Comparison of ENCODE assay signal across 9 mouse cellular contexts in genomic region chr8:91147715-91148114, GRCm38 (mm10). TPM values are rescaled to one million over a fixed set of nuclear protein-coding genes. Genes with fewer than 3 reads are reported as not detected.
DNase-seq lines count a peak whose midpoint lies in the region; ATAC-seq and TF ChIP-seq lines count a peak whose summit lies in the region.
"Had no signal": no experiment of that assay in that cellular context is flagged by ENCODE, and none has a peak within 500 bp of the region (broad histone marks: within the 10 kb centered on the region; RNA-seq: fewer than 3 reads in every experiment).

No protein-coding gene starts in this region.

- H3K9ac ChIP-seq in kidney, embryonic 15.5 days = no peak overlapping the region
- no peak overlapping the region for H3K9ac ChIP-seq in stomach, postnatal 0 days (ENCODE audit: low read length)
- H3K9ac ChIP-seq: embryonic facial prominence, embryonic 12.5 days had no signal

- H3K4me1 ChIP-seq in kidney, embryonic 15.5 days = peaks cover 16% of the 10 kb centered on the region
- H3K4me1 ChIP-seq in stomach, postnatal 0 days (replicated peaks; ENCODE audit: control insufficient read depth, insufficient read depth) = no peaks in the 10 kb centered on the region
- H3K4me1 ChIP-seq: embryonic facial prominence, embryonic 12.5 days had no signal

- peak; percentile 69 for ATAC-seq in frontal cortex, adult (ENCODE audit: low TSS enrichment)
- ATAC-seq in kidney, embryonic 15.5 days (replicated peaks; ENCODE audit: low FRiP score) = no peak
- ATAC-seq in stomach, postnatal 0 days (ENCODE audit: low FRiP score, low TSS enrichment) = peak; percentile 72

- peak; percentile 94 for TF ChIP-seq CTCF in stomach, postnatal 0 days (IDR thresholded peaks at IDR 0.05; ENCODE audit: low read depth)

- no peaks in the 10 kb centered on the region for H3K9me3 ChIP-seq in kidney, embryonic 15.5 days (replicated peaks)
- no peaks in the 10 kb centered on the region for H3K9me3 ChIP-seq in stomach, postnatal 0 days (ENCODE audit: control insufficient read depth, low read length)
- H3K9me3 ChIP-seq: embryonic facial prominence, embryonic 12.5 days had no signal

- WGBS in kidney, embryonic 15.5 days = 9% methylated on average over 6 of the region's 6 CpGs
- WGBS in stomach, postnatal 0 days = 7% methylated on average over 6 of the region's 6 CpGs

- DNase-seq in heart, adult 8-10 months (ENCODE audit: low spot score) = peak; percentile 52
- DNase-seq in heart, postnatal 25 days (ENCODE audit: low spot score) = no peak
- peak; percentile 73 for DNase-seq in CD4-positive, CD25-positive, alpha-beta regulatory T cell, adult 2 months (ENCODE audit: low read depth, low spot score)
- DNase-seq in brain, adult 2 months (ENCODE audit: low read depth, low spot score) = peak; percentile 81
- peak; percentile 68 for DNase-seq in lung, postnatal 10 days
- DNase-seq in stomach, postnatal 0 days (ENCODE audit: low spot score) = peak; percentile 41

- no peak for TF ChIP-seq EP300 in stomach, postnatal 0 days (optimal IDR thresholded peaks at IDR 0.05)

- H3K27ac ChIP-seq in kidney, embryonic 15.5 days = no peak overlapping the region
- no peak overlapping the region for H3K27ac ChIP-seq in stomach, postnatal 0 days (replicated peaks)
- H3K27ac ChIP-seq: embryonic facial prominence, embryonic 12.5 days had no signal

- intact Hi-C loops in heart, postnatal 25 days (cut with DNase I) = loop anchor here (2.0 kb wide), 1 partner anchor 29 kb away; no protein-coding TSS in a partner anchor

- peak overlapping the region; percentile 20; the same call in 1 of the 2 replicates for H3K4me3 ChIP-seq in kidney, embryonic 15.5 days (replicated peaks)
- peak overlapping the region; percentile 15; the same call in 1 of the 2 replicates for H3K4me3 ChIP-seq in stomach, postnatal 0 days (ENCODE audit: low read depth, low read length)
- H3K4me3 ChIP-seq: embryonic facial prominence, embryonic 12.5 days had no signal

- H3K36me3 ChIP-seq in kidney, embryonic 15.5 days = no peaks in the 10 kb centered on the region
- H3K36me3 ChIP-seq in stomach, postnatal 0 days (ENCODE audit: control insufficient read depth, insufficient read depth, low read length) = no peaks in the 10 kb centered on the region
- H3K36me3 ChIP-seq: embryonic facial prominence, embryonic 12.5 days had no signal

- peak overlapping the region; percentile 50 for H3K4me2 ChIP-seq in kidney, embryonic 15.5 days
- peak overlapping the region; percentile 47; the same call in 1 of the 2 replicates for H3K4me2 ChIP-seq in stomach, postnatal 0 days (replicated peaks; ENCODE audit: low read depth)
- H3K4me2 ChIP-seq: embryonic facial prominence, embryonic 12.5 days had no signal

- no peaks in the 10 kb centered on the region for H3K27me3 ChIP-seq in kidney, embryonic 15.5 days
- no peaks in the 10 kb centered on the region for H3K27me3 ChIP-seq in stomach, postnatal 0 days (ENCODE audit: control insufficient read depth, insufficient read depth, low read length)
- H3K27me3 ChIP-seq: embryonic facial prominence, embryonic 12.5 days had no signal

RNA-seq across cellular contexts. Expression of gene Aktip, which starts 52.1 kb away (rescaled TPM):
- total RNA-seq in heart, adult 8-10 months (2022) = 10 to 100 TPM; 60.2 to 65.7 (median 62.4) TPM
- 10 to 100 TPM; 50.4 to 52.5 TPM for total RNA-seq in heart, postnatal 25 days (2021)
- 69.9 and 75.2 TPM in 2 replicates for polyA plus RNA-seq in kidney, embryonic 15.5 days (2015; fragmentation: Nextera tagmentation; extraction: Ambion mirVana)
- polyA plus RNA-seq in stomach, postnatal 0 days (2015; fragmentation: Nextera tagmentation; extraction: Ambion mirVana) = 42.2 and 47.1 TPM in 2 replicates
